Mouse (Mus musculus): ENCODE data around the gene Bcat1.

The Bcat1 gene

DNA sequence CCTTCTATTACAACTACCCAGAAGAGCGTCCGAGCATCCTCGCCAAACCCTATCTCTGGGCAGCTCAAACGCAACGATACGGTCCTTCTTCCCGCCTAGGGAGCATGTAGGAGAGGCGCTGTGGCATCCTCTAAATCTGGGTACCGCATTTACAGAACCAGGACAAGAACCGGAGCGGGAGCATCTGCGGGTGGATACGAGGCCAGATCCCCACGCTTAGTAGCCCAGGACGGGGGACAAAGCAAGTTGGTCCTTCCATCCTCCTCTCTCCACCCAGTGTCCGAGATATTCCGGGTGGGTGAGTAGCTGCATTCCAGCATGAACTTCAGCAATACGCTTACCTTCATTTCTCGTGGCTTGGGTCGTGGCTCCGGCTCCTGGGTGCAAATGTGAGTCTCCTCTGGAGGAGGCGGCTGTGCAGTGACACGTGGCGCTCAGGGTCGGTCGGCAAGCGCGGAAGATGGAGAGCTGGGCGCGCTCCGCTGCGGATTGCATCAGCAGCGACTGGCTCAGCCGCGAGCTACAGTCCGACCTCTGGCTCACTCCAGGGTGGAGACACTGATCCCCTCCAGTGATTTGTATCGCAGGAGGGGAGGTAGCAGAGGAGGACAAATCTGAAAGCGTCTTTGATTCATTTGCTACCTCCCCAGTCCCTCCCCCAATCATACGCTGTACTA, at the start of gene Bcat1:
Gene Bcat1, minus strand, starts transcription at position 637 of the 677 bp plus-strand sequence.
- DNase-seq (ENCODE audit: low read depth) = no peak

DNA sequence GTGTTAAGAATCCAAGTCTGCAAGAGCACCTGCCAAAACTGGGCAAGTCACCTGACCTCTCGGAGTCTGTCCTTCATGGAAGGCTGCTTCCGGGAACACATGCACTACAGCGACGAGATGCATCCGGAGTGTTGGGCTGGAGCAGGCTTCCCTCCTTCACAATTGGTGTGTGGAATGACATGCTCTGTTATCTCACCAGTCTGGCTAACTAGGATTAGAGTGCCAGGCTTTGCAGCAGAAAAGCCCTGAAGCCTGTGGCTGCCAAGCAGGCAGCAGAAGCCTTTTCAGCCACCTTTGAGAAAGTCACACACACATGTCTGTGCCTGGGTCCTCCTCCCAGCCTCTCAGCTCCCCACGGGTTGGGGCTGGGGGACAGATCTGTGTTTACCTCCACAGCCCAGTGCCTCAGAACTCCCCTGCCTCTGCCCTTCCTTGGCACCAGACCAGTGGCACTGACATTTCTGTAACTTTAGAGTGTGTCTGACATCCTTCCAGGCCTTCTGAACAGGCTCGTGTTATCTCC, 49.7 kb upstream of the Bcat1 start:
- no peak for DNase-seq (ENCODE audit: low read depth)

DNA sequence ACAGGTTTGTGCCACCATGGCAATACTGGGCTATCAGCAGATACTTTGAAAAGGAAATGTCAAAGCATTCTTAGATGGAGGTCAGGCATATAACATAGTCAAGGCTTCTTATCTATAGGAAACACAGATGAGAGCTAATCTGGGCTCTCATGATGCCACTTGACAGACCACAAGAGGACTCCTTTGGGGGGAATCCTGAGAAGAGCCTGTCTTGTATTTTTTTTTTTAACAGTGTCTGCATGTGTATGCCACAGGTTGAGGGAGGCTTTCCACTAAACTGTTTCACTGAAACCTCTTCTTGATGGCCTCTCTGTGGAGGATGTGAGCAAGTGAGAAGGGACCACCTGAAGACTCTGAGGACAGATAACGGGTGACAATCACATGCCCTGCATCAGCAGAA, 48.6 kb upstream of the Bcat1 start:
- DNase-seq (ENCODE audit: low read depth) = no peak

GRCm38 (mm10) chr6:145123136-145124060, 47.4 kb upstream of the Bcat1 start:
- DNase-seq (ENCODE audit: low read depth) = no peak

DNA sequence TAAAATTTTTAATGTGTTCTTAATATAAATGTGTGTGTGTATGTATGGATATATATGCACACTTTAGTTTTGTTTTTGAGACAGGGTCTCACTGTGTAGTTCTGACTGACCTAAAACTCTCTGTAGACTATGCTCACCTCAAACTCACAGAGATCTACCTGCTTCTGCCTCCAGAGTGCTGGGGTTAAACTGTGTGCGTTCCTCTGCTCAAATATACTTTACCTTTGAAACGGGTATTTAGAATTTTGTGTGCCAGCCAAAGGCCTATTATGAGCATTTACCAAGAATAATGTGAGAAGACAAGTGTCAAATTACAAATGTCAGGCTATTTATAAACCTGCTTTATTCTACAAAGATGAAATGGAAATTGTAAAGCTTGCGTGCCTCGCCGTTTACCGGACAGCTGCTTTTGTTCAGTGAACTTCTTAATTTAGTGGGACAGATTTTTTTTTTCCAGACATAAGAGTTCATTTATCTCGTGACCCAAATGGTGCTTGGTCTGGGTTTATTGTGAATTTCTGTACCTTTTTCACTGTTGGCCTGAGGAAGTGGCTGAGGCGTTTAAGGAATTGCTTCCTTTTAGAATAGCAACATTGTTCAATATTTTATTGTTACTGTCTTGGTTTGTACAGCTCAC, 46.6 kb upstream of the Bcat1 start:
- no peak for DNase-seq (ENCODE audit: low read depth)

- no peak for DNase-seq (ENCODE audit: low read depth)
Observed at GRCm38 (mm10) chr6:145121590-145122420, 45.8 kb upstream of the Bcat1 start.

DNA sequence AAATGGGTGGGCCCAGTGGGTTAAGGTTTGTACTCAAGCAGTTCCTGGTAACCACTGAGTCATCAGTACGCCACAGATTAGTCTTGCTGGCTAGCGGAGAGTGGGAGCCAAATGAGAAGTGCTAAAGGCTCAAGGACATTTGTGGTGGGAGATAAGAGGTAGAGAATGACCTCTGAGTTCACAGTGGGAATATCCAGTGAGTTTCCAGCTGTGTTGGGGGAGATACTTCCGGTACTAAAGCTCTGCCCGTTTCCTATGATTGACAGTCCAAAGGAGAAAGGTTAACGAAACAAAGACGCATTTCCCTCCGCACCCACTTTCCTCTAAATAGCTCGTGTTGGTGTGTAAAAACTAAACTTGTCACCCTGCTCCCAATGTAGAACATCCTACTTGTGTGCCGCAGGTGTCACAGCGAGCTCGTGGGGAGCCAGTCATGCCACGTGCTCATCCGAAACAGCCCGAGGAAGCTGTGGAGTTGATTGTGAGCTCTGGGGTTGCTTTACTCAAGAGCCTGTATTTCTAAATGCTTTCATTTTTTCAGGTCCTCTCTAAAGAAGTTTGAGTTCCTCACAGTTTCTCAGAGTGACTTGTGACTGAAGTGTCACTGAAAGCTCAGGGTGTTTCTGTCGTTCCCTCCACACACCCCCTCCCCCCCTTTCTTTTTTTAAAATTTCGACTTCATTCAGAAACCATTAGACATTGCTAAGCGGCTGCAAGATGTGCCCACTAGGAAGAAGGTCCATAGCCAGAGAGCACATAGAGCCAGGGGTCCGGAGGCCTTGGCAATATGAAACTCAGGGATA, 45.0 kb upstream of the Bcat1 start:
- DNase-seq (ENCODE audit: low read depth) = no peak

DNA sequence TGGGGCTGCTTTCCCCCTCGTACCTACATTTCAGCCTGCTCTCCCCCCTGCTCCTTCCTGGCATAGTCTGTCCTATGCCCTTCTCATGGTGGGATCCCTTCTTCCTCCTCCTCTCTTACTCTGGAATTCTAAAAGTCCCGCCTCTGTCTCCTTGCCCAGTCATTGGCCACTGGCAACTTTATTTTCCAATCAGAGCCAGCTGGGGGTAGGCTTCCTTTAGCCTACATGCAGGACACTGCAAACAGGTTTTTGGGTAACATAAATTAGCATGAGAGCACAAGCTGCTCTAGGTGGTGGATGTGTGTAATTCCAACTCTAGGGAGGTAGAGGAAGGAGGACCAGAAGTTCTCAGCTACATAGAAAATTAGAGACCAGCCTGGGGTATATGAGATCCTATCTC, 44.1 kb upstream of the Bcat1 start:
- no peak for DNase-seq (ENCODE audit: low read depth)

- no peak for DNase-seq (ENCODE audit: low read depth)
Observed at GRCm38 (mm10) chr6:145116098-145116672, 40.2 kb upstream of the Bcat1 start.

DNA sequence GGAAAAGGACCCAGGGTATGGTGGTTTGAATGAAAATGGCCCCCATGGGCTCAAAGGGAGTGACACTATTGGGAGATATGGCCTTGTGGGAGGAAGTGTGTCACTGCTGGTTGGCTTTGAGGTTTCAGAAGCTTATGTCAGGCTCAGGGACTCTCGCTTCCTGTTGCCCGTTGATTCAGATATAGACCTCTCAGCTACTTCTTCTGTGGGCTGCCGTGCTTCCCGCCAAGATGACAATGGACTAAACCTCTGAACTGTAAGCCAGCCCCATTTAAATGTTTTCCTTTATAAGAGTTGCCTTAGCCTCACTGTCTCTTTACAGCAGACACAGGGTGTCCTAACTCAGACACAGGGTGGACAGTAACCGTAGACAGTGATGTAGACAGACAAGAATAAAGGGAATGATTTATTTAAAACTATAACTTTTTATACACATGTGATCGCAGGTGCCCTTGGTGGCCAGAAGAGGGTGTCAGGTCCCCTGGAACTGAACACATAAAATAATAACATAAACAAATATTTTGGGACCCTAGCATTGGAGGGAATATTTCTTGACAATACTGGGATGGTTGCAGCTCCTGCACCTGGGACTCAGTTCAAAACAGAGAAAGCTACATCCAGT, 39.6 kb upstream of the Bcat1 start, which contains the start of gene Lrmp:
Gene Lrmp, plus strand, starts transcription at position 178 of the 622 bp plus-strand sequence.
- DNase-seq (ENCODE audit: low read depth) = no peak

DNA sequence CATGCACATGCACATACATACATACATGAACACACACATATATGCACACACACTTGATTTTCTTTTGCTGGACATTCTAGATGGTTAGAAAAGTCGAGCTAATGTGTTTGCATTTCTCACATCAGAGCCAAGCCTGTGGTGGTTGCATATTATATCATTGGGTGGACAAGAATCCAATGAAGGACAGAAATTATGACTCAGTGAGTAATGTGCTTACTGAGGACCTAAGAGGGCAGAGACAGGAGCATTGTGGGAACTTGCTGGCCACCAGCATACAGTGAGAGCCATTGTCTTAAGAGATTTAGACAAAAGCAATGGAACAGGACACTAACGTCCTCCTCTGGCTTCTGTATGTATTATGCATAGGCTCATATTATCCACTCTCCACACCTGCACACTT, 38.6 kb upstream of the Bcat1 start:
- no peak for DNase-seq (ENCODE audit: low read depth)

GRCm38 (mm10) chr6:145112865-145113264, 36.9 kb upstream of the Bcat1 start:
- no peak for DNase-seq (ENCODE audit: low read depth)

GRCm38 (mm10) chr6:145110786-145111185, 34.8 kb upstream of the Bcat1 start:
- no peak for DNase-seq (ENCODE audit: low read depth)

- no peak for DNase-seq (ENCODE audit: low read depth)
Observed at GRCm38 (mm10) chr6:145106163-145106842, 30.3 kb upstream of the Bcat1 start.

- DNase-seq (ENCODE audit: low read depth) = no peak
Observed at GRCm38 (mm10) chr6:145105439-145105838, 29.5 kb upstream of the Bcat1 start.

- no peak for DNase-seq (ENCODE audit: low read depth)
Observed at GRCm38 (mm10) chr6:145104241-145104939, 28.4 kb upstream of the Bcat1 start.

- DNase-seq (ENCODE audit: low read depth) = no peak
Observed at GRCm38 (mm10) chr6:145100923-145101322, 24.9 kb upstream of the Bcat1 start.

- no peak for DNase-seq (ENCODE audit: low read depth)
Observed at GRCm38 (mm10) chr6:145094431-145094830, 18.4 kb upstream of the Bcat1 start.

Measured in c-Kit-positive CD71-negative TER-119-negative erythroid progenitor cells, embryonic 14.5 days (primary cell).